Mouse (Mus musculus) cerebellum, adult 9-10 months (tissue): ENCODE measurements around the gene Tmem268.

Experiments
- DNase-seq: peaks from one replicate; pipeline ENCODE4 v3.0.0; 2022

Tmem268 gene

GRCm38 (mm10) chr4:63558407-63559081 is at the start of gene Tmem268:
Gene Tmem268, plus strand, starts transcription at chr4:63558781.
- peak; percentile 85 for DNase-seq

GRCm38 (mm10) chr4:63512921-63513320 is 45.7 kb upstream of the Tmem268 start:
- DNase-seq: no peak

GRCm38 (mm10) chr4:63514454-63514984 is 44.1 kb upstream of the Tmem268 start:
- DNase-seq: no peak

- no peak for DNase-seq
These were observed 43.6 kb upstream of the Tmem268 start for GRCm38 (mm10) chr4:63515021-63515420.

GRCm38 (mm10) chr4:63521813-63522419 is 36.7 kb upstream of the Tmem268 start:
- no peak for DNase-seq

- no peak for DNase-seq
These were observed 33.1 kb upstream of the Tmem268 start for GRCm38 (mm10) chr4:63525514-63525913.

GRCm38 (mm10) chr4:63528946-63529345 is 29.6 kb upstream of the Tmem268 start:
- no peak for DNase-seq

GRCm38 (mm10) chr4:63530409-63530808 is 28.2 kb upstream of the Tmem268 start:
- DNase-seq: no peak

GRCm38 (mm10) chr4:63537602-63538001 is 21.0 kb upstream of the Tmem268 start:
- DNase-seq: no peak

GRCm38 (mm10) chr4:63542209-63542608 is 16.4 kb upstream of the Tmem268 start:
- DNase-seq: peak; percentile 11

- DNase-seq: peak; percentile 55
These were observed 14.7 kb upstream of the Tmem268 start for GRCm38 (mm10) chr4:63543746-63544493.

GRCm38 (mm10) chr4:63544494-63545230 is 13.9 kb upstream of the Tmem268 start, which contains the start of gene Atp6v1g1:
Gene Atp6v1g1, plus strand, starts transcription at chr4:63544772.
- DNase-seq: peak; percentile 96

GRCm38 (mm10) chr4:63545231-63545958 is 13.2 kb upstream of the Tmem268 start:
- peak; percentile 34 for DNase-seq

GRCm38 (mm10) chr4:63546441-63547055 is 12.0 kb upstream of the Tmem268 start:
- DNase-seq: peak; percentile 20

GRCm38 (mm10) chr4:63547799-63548198 is 10.8 kb upstream of the Tmem268 start:
- peak; percentile 30 for DNase-seq

- no peak for DNase-seq
These were observed 10.1 kb upstream of the Tmem268 start for GRCm38 (mm10) chr4:63548491-63548890.

GRCm38 (mm10) chr4:63550908-63551307 is 7.7 kb upstream of the Tmem268 start:
- no peak for DNase-seq

GRCm38 (mm10) chr4:63552865-63553264 is 5.7 kb upstream of the Tmem268 start:
- no peak for DNase-seq

GRCm38 (mm10) chr4:63553789-63554576 is 4.6 kb upstream of the Tmem268 start:
- DNase-seq: no peak

GRCm38 (mm10) chr4:63554616-63555015 is 4.0 kb upstream of the Tmem268 start:
- DNase-seq: no peak

- DNase-seq: no peak
These were observed 3.5 kb upstream of the Tmem268 start for GRCm38 (mm10) chr4:63555111-63555510.
